In genomic region chr5:24779881-24780512, GRCm38 (mm10) we compare ENCODE assay signal across 8 mouse cellular contexts. TPM values are rescaled to one million over a fixed set of nuclear protein-coding genes. Genes with fewer than 3 reads are reported as not detected.
A peak's percentile ranks its signal among the peaks of the same experiment; 100 is the strongest.
DNase-seq lines count a peak whose midpoint lies in the region; ATAC-seq and TF ChIP-seq lines count a peak whose summit lies in the region.

No protein-coding gene starts in this region.

- ATAC-seq in common myeloid progenitor, adult 5-6 weeks (replicated peaks; ENCODE audit: low read depth, poor library complexity, severe bottlenecking) = peak; percentile 79
- 0 out of 2 replicates have a peak, but pooled peaks have one; percentile 21 for ATAC-seq in hindbrain, embryonic 13.5 days (ENCODE audit: low FRiP score)

- 52% methylated on average over 15 of the region's 15 CpGs for WGBS in hindbrain, embryonic 13.5 days

- H3K36me3 ChIP-seq in hindbrain, embryonic 13.5 days = no peaks in the 10 kb centered on the region

- H3K4me3 ChIP-seq in left cerebral cortex, adult 2 months = no peak overlapping the region
- no peak overlapping the region for H3K4me3 ChIP-seq in hindbrain, embryonic 13.5 days

- peaks cover 9% of the 10 kb centered on the region for H3K4me1 ChIP-seq in hindbrain, embryonic 13.5 days (replicated peaks)

- no peak overlapping the region for H3K27ac ChIP-seq in left cerebral cortex, adult 2 months
- H3K27ac ChIP-seq in hindbrain, embryonic 13.5 days = no peak overlapping the region

- no peak for DNase-seq in left cerebral cortex, adult 2 months (ENCODE audit: extremely low spot score in 1 of 2, low spot score in 2 of 2)
- no peak for DNase-seq in left cerebral cortex, postnatal 10 days (ENCODE audit: extremely low spot score in 1 of 2, low spot score in 2 of 2)
- DNase-seq in Muller cell, postnatal 12 days (ENCODE audit: inconsistent ontology term) = peak; percentile 25
- DNase-seq in lung, postnatal 25 days (ENCODE audit: low spot score) = peak; percentile 45
- DNase-seq in urinary bladder, postnatal 25 days (ENCODE audit: low spot score) = no peak
- no peak for DNase-seq in left cerebral cortex, postnatal 36 days (ENCODE audit: low spot score in 2 of 2)

- H3K9me3 ChIP-seq in hindbrain, embryonic 13.5 days = 0 out of 2 replicates have a peak, but pooled peaks cover 3% of the 10 kb centered on the region

- no peak overlapping the region for H3K9ac ChIP-seq in hindbrain, embryonic 13.5 days

- intact Hi-C loops in left cerebral cortex, adult 2 months (cut with DNase I) = loop anchor here (1.0 to 5.0 kb wide), 3 partner anchors 29 to 106 kb away; partner anchors contain the start of gene Rheb
- intact Hi-C loops in left cerebral cortex, postnatal 10 days (cut with DNase I) = loop anchor here (5.0 to 10.0 kb wide), 2 partner anchors 108 to 235 kb away; no protein-coding TSS in a partner anchor
- intact Hi-C loops in left cerebral cortex, postnatal 36 days (cut with DNase I) = loop anchor here (2.0 to 5.0 kb wide), 2 partner anchors 62 to 105 kb away; partner anchors contain the start of gene Rheb

- H3K27me3 ChIP-seq in hindbrain, embryonic 13.5 days = peaks cover 22% of the 10 kb centered on the region

- TF ChIP-seq CTCF in left cerebral cortex, adult 2 months (IDR thresholded peaks at IDR 0.05) = peak; percentile 79

- H3K4me2 ChIP-seq in hindbrain, embryonic 13.5 days = no peak overlapping the region

RNA-seq across cellular contexts. Expression of gene Crygn, which starts 22.2 kb away (rescaled TPM):
- 1 to 10 TPM in 1 of 2 experiments, not detected in 1; 2.0 TPM for total RNA-seq in left cerebral cortex, adult 2 months (2021)
- total RNA-seq in left cerebral cortex, postnatal 10 days (2021) = not detected
- 12.2 TPM in 1 of 2 replicates, not detected in the other for total RNA-seq in common myeloid progenitor, adult 5-6 weeks (2017)
- polyA plus RNA-seq in hindbrain, embryonic 13.5 days (2015; fragmentation: Nextera tagmentation; extraction: Ambion mirVana) = 1.0 and 2.1 TPM in 2 replicates
- not detected for total RNA-seq in left cerebral cortex, postnatal 36 days (2021)

RNA-seq across cellular contexts. Expression of gene Wdr86, which starts 49.5 kb away (rescaled TPM):
- under 1 TPM; 0.37 to 0.86 TPM for total RNA-seq in left cerebral cortex, adult 2 months (2021)
- 1 to 10 TPM; 1.1 TPM for total RNA-seq in left cerebral cortex, postnatal 10 days (2021)
- 0.64 and 1.8 TPM in 2 replicates for total RNA-seq in common myeloid progenitor, adult 5-6 weeks (2017)
- polyA plus RNA-seq in hindbrain, embryonic 13.5 days (2015; fragmentation: Nextera tagmentation; extraction: Ambion mirVana) = 7.0 and 8.0 TPM in 2 replicates
- total RNA-seq in left cerebral cortex, postnatal 36 days (2021) = under 1 TPM; 0.42 to 0.93 TPM

Comparison
In these comparisons a context has a peak if more than half of its experiments do, and no peak if none do; other contexts are left out.
1. DNase-seq: peak in Muller cell, postnatal 12 days (single experiment) and lung, postnatal 25 days (single experiment); none in left cerebral cortex, adult 2 months (0 of 2), left cerebral cortex, postnatal 10 days (0 of 2), urinary bladder, postnatal 25 days (single experiment) and left cerebral cortex, postnatal 36 days (0 of 2).